Mouse (Mus musculus) lung, adult 2 months (tissue): ENCODE data around the gene Vamp1.

Experiments
- CTCF ChIP-seq: fragments of 200-500 bp; IDR thresholded peaks from 2 replicates; pipeline ENCODE4 v1.5.1; 2011; ENCODE audit warnings: mild to moderate bottlenecking, low read length, control low read depth; ENCODE audit not compliant: insufficient read depth
- POLR2A ChIP-seq: fragments of 200-500 bp; IDR thresholded peaks from 2 replicates; pipeline ENCODE4 v1.6.1; 2011; ENCODE audit warnings: low read depth, mild to moderate bottlenecking, control low read depth, low read length, borderline replicate concordance; ENCODE audit errors: extremely low read depth

- TF ChIP-seq CTCF (no peak), POLR2A (no peak)
Measured at GRCm38 (mm10) chr6:125253863-125254715, 38.7 kb downstream of the Vamp1 start.
